ENCODE assay signal across 17 mouse cellular contexts in genomic region chr1:181335388-181335787, GRCm38 (mm10). TPM values are rescaled to one million over a fixed set of nuclear protein-coding genes. Genes with fewer than 3 reads are reported as not detected.
A peak's percentile ranks its signal among the peaks of the same experiment; 100 is the strongest.
DNase-seq lines count a peak whose midpoint lies in the region; ATAC-seq and TF ChIP-seq lines count a peak whose summit lies in the region.
"Had no signal": no experiment of that assay in that cellular context is flagged by ENCODE, and none has a peak within 500 bp of the region (broad histone marks: within the 10 kb centered on the region; RNA-seq: fewer than 3 reads in every experiment).

No protein-coding gene starts in this region.

- no peak for TF ChIP-seq POLR2A in thymus, adult 2 months (IDR thresholded peaks at IDR 0.05; ENCODE audit: control insufficient read depth, extremely low read depth, insufficient read depth, low read length, poor library complexity)

- no peak for TF ChIP-seq CTCF in thymus, adult 2 months (IDR thresholded peaks at IDR 0.05; ENCODE audit: borderline replicate concordance, control insufficient read depth, extremely low read depth, insufficient read depth, low read length, poor library complexity)
- no peak for TF ChIP-seq CTCF in layer of hippocampus, adult 2 months (conservative IDR thresholded peaks at IDR 0.05)

- H3K4me3 ChIP-seq in heart, embryonic 11.5 days (ENCODE audit: low read depth, low read length) = no peak overlapping the region
- peak overlapping the region; percentile 49 for H3K4me3 ChIP-seq in liver, embryonic 13.5 days (replicated peaks)
- no peak overlapping the region for H3K4me3 ChIP-seq in thymus, adult 2 months (ENCODE audit: control insufficient read depth, insufficient read depth, low read length)
- no peak overlapping the region for H3K4me3 ChIP-seq in layer of hippocampus, adult 2 months
- H3K4me3 ChIP-seq: embryonic facial prominence, embryonic 15.5 days; gastrocnemius, adult 2 months; hindbrain, embryonic 10.5 days; limb, embryonic 13.5 days had no signal

- H3K4me2 ChIP-seq in heart, embryonic 11.5 days = peak overlapping the region; percentile 31
- peak overlapping the region; percentile 58 for H3K4me2 ChIP-seq in liver, embryonic 13.5 days
- H3K4me2 ChIP-seq: embryonic facial prominence, embryonic 15.5 days; limb, embryonic 13.5 days had no signal

- H3K36me3 ChIP-seq in heart, embryonic 11.5 days (ENCODE audit: control insufficient read depth, insufficient read depth, low read length) = no peaks in the 10 kb centered on the region
- 0 out of 2 replicates have a peak, but pooled peaks cover 7% of the 10 kb centered on the region for H3K36me3 ChIP-seq in liver, embryonic 13.5 days
- H3K36me3 ChIP-seq in thymus, adult 2 months (ENCODE audit: control insufficient read depth, insufficient read depth, low read length) = no peaks in the 10 kb centered on the region
- H3K36me3 ChIP-seq: embryonic facial prominence, embryonic 15.5 days; hindbrain, embryonic 10.5 days; limb, embryonic 13.5 days had no signal

- ATAC-seq in heart, embryonic 11.5 days (replicated peaks; ENCODE audit: insufficient number of reproducible peaks, low FRiP score, low TSS enrichment) = no peak; the same call in 1 of the 2 replicates
- ATAC-seq in liver, embryonic 13.5 days (ENCODE audit: low read depth) = no peak
- ATAC-seq: Patski had no signal

- no peaks in the 10 kb centered on the region for H3K27me3 ChIP-seq in heart, embryonic 11.5 days (ENCODE audit: control insufficient read depth, insufficient read depth, low read length)
- peaks cover 5% of the 10 kb centered on the region for H3K27me3 ChIP-seq in liver, embryonic 13.5 days
- H3K27me3 ChIP-seq in thymus, adult 2 months (ENCODE audit: control insufficient read depth, insufficient read depth, low read length) = no peaks in the 10 kb centered on the region
- H3K27me3 ChIP-seq: embryonic facial prominence, embryonic 15.5 days; limb, embryonic 13.5 days had no signal

- no peak for DNase-seq in heart, postnatal 10 days
- DNase-seq in brain, adult 2 months (ENCODE audit: low read depth, low spot score) = peak; percentile 45
- no peak for DNase-seq in liver, embryonic 13.5 days
- peak; percentile 75 for DNase-seq in thymus, adult 2 months
- DNase-seq in layer of hippocampus, adult 2 months (ENCODE audit: low spot score in 2 of 2) = no peak
- no peak for DNase-seq in kidney, postnatal 4 days
- no peak for DNase-seq in testis, postnatal 10 days (ENCODE audit: low spot score)
- DNase-seq: adrenal gland, postnatal 25 days; cerebellum, adult 9-10 months; gastrocnemius, adult 2 months; kidney, adult 11 months had no signal

- peak overlapping the region; percentile 52; the same call in 1 of the 2 replicates for H3K9ac ChIP-seq in heart, embryonic 11.5 days (ENCODE audit: low read depth, low read length)
- peak overlapping the region; percentile 72 for H3K9ac ChIP-seq in liver, embryonic 13.5 days
- H3K9ac ChIP-seq: embryonic facial prominence, embryonic 15.5 days; limb, embryonic 13.5 days had no signal

- intact Hi-C loops in heart, postnatal 10 days (cut with DNase I) = no loop called here

- no peaks in the 10 kb centered on the region for H3K4me1 ChIP-seq in heart, embryonic 11.5 days (ENCODE audit: control insufficient read depth, insufficient read depth, low read length)
- peaks cover 66% of the 10 kb centered on the region for H3K4me1 ChIP-seq in liver, embryonic 13.5 days (replicated peaks)
- H3K4me1 ChIP-seq in thymus, adult 2 months (replicated peaks; ENCODE audit: control insufficient read depth, insufficient read depth, low read length) = peaks cover 39% of the 10 kb centered on the region

- peak overlapping the region; percentile 79 for H3K27ac ChIP-seq in heart, embryonic 11.5 days (ENCODE audit: low read depth, low read length)
- peak overlapping the region; percentile 99 for H3K27ac ChIP-seq in liver, embryonic 13.5 days
- H3K27ac ChIP-seq in thymus, adult 2 months (ENCODE audit: control insufficient read depth, insufficient read depth, low read length) = peak overlapping the region; percentile 97
- H3K27ac ChIP-seq in layer of hippocampus, adult 2 months = no peak overlapping the region
- H3K27ac ChIP-seq: embryonic facial prominence, embryonic 15.5 days; gastrocnemius, adult 2 months; hindbrain, embryonic 10.5 days; limb, embryonic 13.5 days; macrophage had no signal

- H3K9me3 ChIP-seq in heart, embryonic 11.5 days (replicated peaks; ENCODE audit: control insufficient read depth, low read length) = no peaks in the 10 kb centered on the region
- peaks cover 21% of the 10 kb centered on the region for H3K9me3 ChIP-seq in liver, embryonic 13.5 days (replicated peaks)
- H3K9me3 ChIP-seq: embryonic facial prominence, embryonic 15.5 days; limb, embryonic 13.5 days had no signal

- 84% methylated on average over 4 of the region's 4 CpGs for WGBS in heart, embryonic 11.5 days (ENCODE audit: insufficient replicate concordance)
- 74% methylated on average over 4 of the region's 4 CpGs for WGBS in liver, embryonic 13.5 days (ENCODE audit: insufficient replicate concordance)
- 8% methylated on average over 4 of the region's 4 CpGs for WGBS in thymus, adult 2 months

RNA-seq across cellular contexts. Expression of gene Cnih3, which starts 17.0 kb away (rescaled TPM):
- 0.13 and 0.29 TPM in 2 replicates for polyA plus RNA-seq in heart, embryonic 11.5 days (2014; fragmentation: Nextera tagmentation; extraction: Ambion mirVana)
- total RNA-seq in heart, postnatal 10 days (2021) = not detected
- not detected in 2 replicates for polyA plus RNA-seq in liver, embryonic 13.5 days (2015; fragmentation: Nextera tagmentation; extraction: Ambion mirVana)
- polyA plus RNA-seq in thymus, adult 2 months (2012; rRNA removed) = not detected in 2 replicates
- 10 to 100 TPM; 68.5 to 71.3 TPM for total RNA-seq in layer of hippocampus, adult 2 months (2021)
- total RNA-seq: adrenal gland, postnatal 25 days; gastrocnemius, adult 2 months had no signal
- polyA plus RNA-seq: macrophage had no signal

Comparison
In these comparisons a context has a peak if more than half of its experiments do, and no peak if none do; other contexts are left out.
1. DNase-seq: peak in brain, adult 2 months (single experiment) and thymus, adult 2 months (single experiment); none in heart, postnatal 10 days (0 of 2), liver, embryonic 13.5 days (single experiment), layer of hippocampus, adult 2 months (0 of 2), kidney, postnatal 4 days (0 of 2) and testis, postnatal 10 days (single experiment).